Mouse (Mus musculus) T-helper 2 cell (primary cell): ENCODE measurements around the gene Mpeg1.

ENCODE experiments used
- in situ Hi-C: fragments of 300-600 bp; cut with MboI, MseI; formaldehyde crosslinking; loops from one replicate; pipeline ENCODE4 v1.15.1; 2025; ENCODE audit warnings: high pct_unique_total_duplicates

The Mpeg1 gene

DNA sequence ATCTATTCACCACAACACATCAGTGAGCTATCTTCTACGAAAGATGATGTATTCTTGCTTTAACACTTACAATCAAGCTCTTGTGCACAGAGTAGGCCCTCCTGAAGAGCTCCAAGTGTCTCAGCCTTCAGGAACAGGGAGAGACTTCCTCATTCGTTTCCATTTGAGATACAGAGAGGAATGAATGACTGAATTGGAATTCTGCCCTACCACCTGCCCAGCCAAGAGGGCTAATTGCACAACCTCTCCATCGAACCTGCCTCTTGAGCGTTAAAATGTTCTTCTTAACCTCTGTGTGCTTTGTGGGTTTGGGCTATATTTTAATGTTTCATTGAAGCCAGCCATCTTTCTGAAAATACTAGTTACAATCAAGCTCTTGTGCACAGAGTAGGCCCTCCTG, 4.1 kb downstream of the Mpeg1 start:
- in situ Hi-C loops: loop anchor here (5.0 kb wide), 1 partner anchor 38 kb away; the partner anchor contains the start of gene Dtx4

- in situ Hi-C loops: loop anchor here (5.0 kb wide), 1 partner anchor 37 kb away; the partner anchor contains the start of gene Dtx4
Measured at GRCm38 (mm10) chr19:12465530-12466144, 5.1 kb downstream of the Mpeg1 start.

DNA sequence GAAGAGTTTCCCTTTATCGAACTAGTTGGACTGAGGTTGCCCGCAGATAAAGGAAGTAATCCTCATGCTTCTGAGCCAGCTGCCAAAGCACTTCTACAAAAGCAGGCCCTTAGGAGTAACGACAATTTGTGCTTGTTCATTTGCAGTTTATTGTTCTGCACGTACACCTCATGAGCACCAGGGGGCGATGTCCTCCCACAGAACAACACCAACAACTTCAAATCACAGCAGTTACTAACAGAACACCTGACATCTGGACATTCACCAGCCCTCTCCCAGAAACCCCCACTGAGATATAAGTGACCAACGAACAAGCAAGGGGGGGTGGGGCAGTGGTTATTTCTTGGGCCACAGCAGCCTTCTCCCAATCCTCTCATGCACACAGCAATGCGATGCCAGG, 5.6 kb downstream of the Mpeg1 start:
- in situ Hi-C loops: loop anchor here (5.0 kb wide), 1 partner anchor 36 kb away; the partner anchor contains the start of gene Dtx4

DNA sequence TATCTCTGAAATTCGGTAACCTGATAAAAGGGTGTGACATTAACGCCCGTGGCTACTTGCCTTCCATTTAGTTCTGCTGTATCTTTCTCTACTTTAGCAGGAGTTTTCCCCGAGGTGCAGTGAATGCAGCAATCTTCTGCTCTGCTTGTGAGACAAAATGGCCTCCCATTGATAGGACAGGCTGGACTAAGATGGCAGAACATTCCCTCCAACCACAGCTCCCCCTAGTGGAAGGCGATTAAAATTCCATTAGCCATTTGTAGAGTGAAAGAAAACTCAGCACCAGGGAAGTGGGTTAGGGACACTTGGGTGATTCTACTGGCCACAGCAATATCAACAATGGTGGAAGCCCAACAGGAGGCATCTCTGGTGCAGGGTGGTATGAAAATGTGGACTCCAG, 6.9 kb downstream of the Mpeg1 start:
- in situ Hi-C loops: loop anchor here (5.0 kb wide), 1 partner anchor 35 kb away; the partner anchor contains the start of gene Dtx4

- in situ Hi-C loops: no loop called here
Measured at GRCm38 (mm10) chr19:12471866-12472265, 11.3 kb downstream of the Mpeg1 start.

DNA sequence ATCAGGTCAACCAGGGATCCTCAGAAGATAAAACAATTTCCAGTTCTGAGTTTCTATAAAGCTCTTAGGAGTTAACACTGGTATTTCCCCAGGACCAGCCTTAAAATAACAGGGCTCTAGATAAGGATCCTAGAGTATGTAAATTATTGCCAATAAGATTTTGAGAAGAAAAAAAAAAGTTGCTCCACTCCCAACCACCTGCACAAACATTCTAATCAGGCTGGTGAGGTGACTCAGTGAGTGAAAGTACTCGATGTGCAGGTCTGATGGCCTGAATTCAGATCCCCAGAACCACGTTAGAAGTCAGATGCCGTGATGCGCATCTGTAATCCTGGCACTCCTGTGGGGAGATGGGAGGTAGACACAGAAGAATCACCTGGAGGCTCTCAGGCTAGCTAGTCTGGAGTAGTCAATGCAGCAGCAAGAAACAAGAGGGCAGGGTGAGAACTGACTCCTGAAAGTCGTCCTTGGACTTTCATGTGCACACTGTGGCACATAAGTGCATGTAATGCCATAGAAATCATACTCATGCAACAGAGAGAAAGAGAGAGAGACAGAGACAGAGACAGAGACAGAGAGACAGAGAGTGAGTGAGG, 11.9 kb downstream of the Mpeg1 start:
- in situ Hi-C loops: no loop called here

DNA sequence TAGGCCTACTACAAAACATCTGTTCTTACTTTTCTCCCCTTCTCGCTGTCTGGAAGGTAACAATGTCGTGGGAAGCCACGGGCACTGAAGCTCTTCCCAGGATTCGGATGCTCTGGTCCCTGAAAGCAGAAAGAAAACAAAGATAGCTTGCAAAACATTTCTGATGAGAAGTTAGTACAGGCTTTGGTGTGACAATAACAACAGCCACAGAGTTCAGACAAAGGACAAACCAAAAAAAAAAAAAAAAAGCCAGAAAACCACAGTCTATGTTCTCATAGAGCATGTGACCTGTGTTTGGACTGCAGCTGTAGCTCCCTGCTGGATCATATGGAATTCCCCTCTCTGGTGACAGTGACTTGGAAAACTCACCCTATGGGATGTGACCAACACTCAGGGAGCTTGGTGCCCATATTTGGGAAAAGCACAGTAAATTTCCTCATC, 12.6 kb downstream of the Mpeg1 start:
- in situ Hi-C loops: no loop called here

DNA sequence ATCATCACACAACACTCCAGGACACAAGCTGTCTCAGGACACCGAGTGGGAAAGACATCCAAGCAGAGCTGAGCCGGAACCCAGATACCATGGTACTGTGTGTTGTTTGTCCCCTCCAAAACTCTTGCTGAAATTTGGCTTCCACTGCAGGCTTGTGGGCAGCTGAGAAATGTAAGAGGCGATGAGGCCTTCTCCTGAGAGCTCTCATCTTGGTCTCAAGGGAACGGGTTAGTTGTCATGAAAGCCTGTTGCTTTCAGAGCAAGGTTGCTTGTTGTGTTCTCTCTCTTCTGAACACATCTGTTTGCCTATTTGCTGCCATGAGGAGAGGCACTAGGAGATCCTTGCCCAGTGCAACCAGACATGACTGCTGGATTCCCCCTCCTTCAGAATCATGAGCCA, 13.4 kb downstream of the Mpeg1 start:
- in situ Hi-C loops: no loop called here

GRCm38 (mm10) chr19:12475380-12476250, 15.0 kb downstream of the Mpeg1 start:
- in situ Hi-C loops: no loop called here

- in situ Hi-C loops: no loop called here
Measured at GRCm38 (mm10) chr19:12476721-12477270, 16.2 kb downstream of the Mpeg1 start.

DNA sequence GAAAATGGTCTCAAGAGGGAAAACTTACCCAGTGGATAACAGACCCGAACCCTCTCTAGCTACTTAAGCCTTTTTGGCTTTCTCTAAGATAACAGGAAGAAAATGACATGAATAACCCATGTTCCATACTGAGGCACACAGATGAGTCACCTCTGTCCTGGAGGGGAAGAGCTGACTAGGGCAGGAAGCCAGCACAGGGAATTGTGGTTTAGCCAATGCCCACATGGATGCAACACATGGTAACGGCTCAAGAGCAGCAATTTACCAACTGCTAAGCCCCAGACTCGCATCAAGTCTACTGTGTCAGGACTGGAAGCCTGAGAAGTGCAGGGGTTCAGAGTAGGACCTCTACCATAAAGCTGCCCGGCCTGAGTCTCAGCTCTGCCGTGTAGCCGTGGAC, 17.8 kb downstream of the Mpeg1 start:
- in situ Hi-C loops: no loop called here

GRCm38 (mm10) chr19:12483782-12484181, 23.2 kb downstream of the Mpeg1 start:
- in situ Hi-C loops: no loop called here

GRCm38 (mm10) chr19:12484210-12484609, 23.6 kb downstream of the Mpeg1 start:
- in situ Hi-C loops: no loop called here

- in situ Hi-C loops: no loop called here
Measured at GRCm38 (mm10) chr19:12485223-12485622, 24.6 kb downstream of the Mpeg1 start.

DNA sequence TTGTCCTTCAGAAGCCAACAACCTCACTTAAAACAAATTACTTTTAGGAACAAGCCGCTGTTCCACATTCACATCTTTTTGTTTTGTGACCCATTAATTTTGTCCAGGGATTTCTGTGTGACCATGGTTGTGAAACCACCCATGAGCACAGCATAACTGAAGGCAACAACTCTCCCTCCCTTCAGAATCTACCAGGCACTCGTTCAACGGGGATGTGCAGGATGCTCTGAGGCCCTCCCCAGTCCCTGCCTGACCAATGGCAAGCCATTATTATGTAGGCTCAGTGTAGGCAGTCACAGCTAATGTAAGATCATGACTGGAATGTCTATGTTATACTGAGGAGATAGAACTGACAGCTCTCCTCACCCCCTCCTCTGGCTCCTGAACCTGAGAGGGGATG, 25.1 kb downstream of the Mpeg1 start:
- in situ Hi-C loops: no loop called here

DNA sequence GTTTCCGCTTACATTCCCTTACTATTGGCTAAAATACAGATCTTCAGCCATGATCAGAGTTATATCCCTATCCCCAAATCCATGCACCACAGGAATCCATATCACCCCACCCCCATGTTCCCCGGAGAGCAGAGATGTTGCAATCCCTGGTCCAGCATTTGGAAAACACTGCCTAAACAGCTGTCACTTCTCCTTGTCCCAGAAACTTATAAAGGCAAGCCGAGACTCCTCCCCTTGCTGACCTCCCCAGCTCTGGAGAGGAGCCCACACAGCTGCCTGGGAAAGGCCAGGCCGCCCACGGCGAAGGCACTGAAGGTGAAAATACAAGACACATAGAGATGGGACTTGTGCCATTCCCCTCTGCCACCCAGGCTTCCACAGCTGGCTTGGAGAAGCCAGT, 26.3 kb downstream of the Mpeg1 start:
- in situ Hi-C loops: no loop called here

- in situ Hi-C loops: no loop called here
Measured at GRCm38 (mm10) chr19:12487511-12488204, 27.1 kb downstream of the Mpeg1 start.

GRCm38 (mm10) chr19:12488205-12488966, 27.8 kb downstream of the Mpeg1 start:
- in situ Hi-C loops: no loop called here

GRCm38 (mm10) chr19:12488969-12489674, 28.5 kb downstream of the Mpeg1 start:
- in situ Hi-C loops: no loop called here
